Mouse (Mus musculus) cerebellum, adult 2 months (tissue): ENCODE results near the gene BC030867.
A peak's percentile ranks its signal among the peaks of the same experiment; 100 is the strongest.

Experiments
- CTCF ChIP-seq: fragments of 200-500 bp; IDR thresholded peaks from 2 replicates; pipeline ENCODE4 v1.5.1; 2011; ENCODE audit warnings: low read depth, mild to moderate bottlenecking, control low read depth, low read length, moderate library complexity, borderline replicate concordance; ENCODE audit not compliant: insufficient read depth
- POLR2A ChIP-seq: fragments of 200-500 bp; IDR thresholded peaks from 2 replicates; pipeline ENCODE4 v1.6.1; 2011; ENCODE audit warnings: low read length, control low read depth, borderline replicate concordance; ENCODE audit not compliant: insufficient read depth

GRCm38 (mm10) chr11:102246871-102247270, 1.8 kb upstream of the BC030867 start:
- TF ChIP-seq CTCF (peak; percentile 8; the same call in 1 of the 2 replicates), POLR2A (no peak)
